Mouse (Mus musculus) lung, embryonic 15.5 days (tissue): ENCODE results near the gene 1600012H06Rik. TPM values are rescaled to one million over a fixed set of nuclear protein-coding genes. Genes with fewer than 3 reads are reported as not detected.
"Not testable (repeated sequence)": the region's sequence is repeated elsewhere in the genome, so short reads cannot be mapped to it uniquely, and the experiment has no call there.

Experiments used
- ATAC-seq: fragments of 200-750 bp; cut with Nextera tagmentation; 2 replicates; pipeline ENCODE4 v1.8.0; 2017; ENCODE audit warnings: moderate number of reproducible peaks, borderline replicate concordance; ENCODE audit not compliant: low FRiP score, low TSS enrichment; ENCODE audit errors: extremely low read depth
- H3K27ac ChIP-seq: fragments of 300-500 bp; sonication (generic); 2 replicates; pipeline ENCODE4 v1.5.1; 2015; ENCODE audit warnings: moderate library complexity, mild to moderate bottlenecking, inconsistent platforms
- H3K27me3 ChIP-seq: fragments of 300-500 bp; sonication (generic); 2 replicates; pipeline ENCODE4 v1.6.1; 2015; ENCODE audit warnings: inconsistent platforms
- H3K36me3 ChIP-seq: fragments of 300-500 bp; sonication (generic); 2 replicates; pipeline ENCODE4 v1.6.1; 2015; ENCODE audit warnings: inconsistent platforms
- H3K4me1 ChIP-seq: fragments of 300-500 bp; sonication (generic); 2 replicates; pipeline ENCODE4 v1.6.1; 2015; ENCODE audit warnings: inconsistent platforms
- H3K4me2 ChIP-seq: fragments of 300-500 bp; sonication (generic); 2 replicates; pipeline ENCODE4 v1.6.1; 2015; ENCODE audit warnings: inconsistent platforms, mild to moderate bottlenecking, moderate library complexity
- H3K4me3 ChIP-seq: fragments of 300-500 bp; sonication (generic); 2 replicates; pipeline ENCODE4 v1.5.1; 2015; ENCODE audit warnings: mild to moderate bottlenecking, inconsistent platforms
- H3K9ac ChIP-seq: fragments of 300-500 bp; sonication (generic); 2 replicates; pipeline ENCODE4 v1.6.1; 2015; ENCODE audit warnings: inconsistent platforms
- H3K9me3 ChIP-seq: fragments of 300-500 bp; sonication (generic); 2 replicates; pipeline ENCODE4 v1.6.1; 2016; ENCODE audit warnings: inconsistent platforms
- WGBS: fragments of 180-500 bp; shearing (Covaris S2); methylation state at CpG from one replicate; pipeline ENCODE4 v1.1.7; 2015; 5-methylcytosine and 5-hydroxymethylcytosine counted together
- polyA plus RNA-seq: library from polyadenylated mRNA; unstranded; fragments of >200 nt; fragmentation: Nextera tagmentation; extraction: Ambion mirVana; gene quantifications from 2 replicates; pipeline ENCODE4 v1.2.1, GENCODE M21; 2015

The 1600012H06Rik gene
- polyA plus RNA-seq, 1 experiment from 2014 or later: 38.2 TPM

DNA sequence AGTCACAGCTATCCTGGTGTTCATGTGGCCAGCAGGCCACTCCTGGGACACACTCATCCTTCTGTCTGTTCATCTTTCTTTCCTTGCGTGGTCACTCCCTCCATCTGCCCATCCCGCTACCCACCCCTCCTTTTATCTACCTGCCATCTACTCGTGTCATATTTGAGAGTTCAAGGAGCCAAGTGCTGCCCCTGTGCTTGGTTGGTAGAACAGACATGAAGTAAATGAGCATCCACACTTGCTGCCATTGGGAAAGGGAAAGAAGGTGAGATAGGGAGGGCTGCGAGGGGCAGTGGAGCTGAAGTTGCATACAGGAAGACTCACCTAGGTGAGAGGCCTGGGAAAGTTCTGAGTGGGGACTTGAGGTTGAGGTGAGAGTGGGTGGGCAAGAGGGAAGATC lies 28.6 kb upstream of the 1600012H06Rik start:
- Histone ChIP-seq H3K9ac (no peak overlapping the region), H3K27me3 (peaks cover 6% of the 10 kb centered on the region; the same call in 1 of the 2 replicates), H3K27ac (no peak overlapping the region), H3K36me3 (no peaks in the 10 kb centered on the region), H3K4me1 (no peaks in the 10 kb centered on the region), H3K9me3 (no peaks in the 10 kb centered on the region), H3K4me2 (no peak overlapping the region), H3K4me3 (no peak overlapping the region)
- 73% methylated on average over 4 of the region's 4 CpGs for WGBS
- ATAC-seq: no peak

DNA sequence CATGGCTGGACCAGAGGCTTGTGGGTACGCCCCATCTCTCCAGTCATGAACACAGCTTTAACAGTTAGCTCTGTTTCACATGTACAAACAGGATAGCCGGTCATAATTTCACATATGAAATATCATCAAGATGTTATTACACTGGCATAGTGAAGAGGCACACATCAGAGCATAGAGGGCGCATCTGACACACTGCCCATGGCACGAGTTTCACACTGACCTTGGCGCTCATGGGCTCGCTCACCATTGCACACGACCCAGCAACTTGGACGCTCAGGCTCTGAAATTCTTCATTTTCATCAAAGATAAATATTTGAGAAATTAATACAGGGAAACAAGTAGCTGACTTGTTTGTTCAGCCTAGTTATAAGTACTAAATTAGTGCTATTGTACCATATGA lies 25.1 kb upstream of the 1600012H06Rik start:
- Histone ChIP-seq H3K9me3 (no peaks in the 10 kb centered on the region), H3K36me3 (no peaks in the 10 kb centered on the region), H3K27ac (no peak overlapping the region), H3K27me3 (peaks cover 6% of the 10 kb centered on the region; the same call in 1 of the 2 replicates), H3K4me1 (no peaks in the 10 kb centered on the region), H3K9ac (no peak overlapping the region), H3K4me3 (no peak overlapping the region), H3K4me2 (no peak overlapping the region)
- ATAC-seq: no peak
- WGBS: 81% methylated on average over 8 of the region's 8 CpGs

DNA sequence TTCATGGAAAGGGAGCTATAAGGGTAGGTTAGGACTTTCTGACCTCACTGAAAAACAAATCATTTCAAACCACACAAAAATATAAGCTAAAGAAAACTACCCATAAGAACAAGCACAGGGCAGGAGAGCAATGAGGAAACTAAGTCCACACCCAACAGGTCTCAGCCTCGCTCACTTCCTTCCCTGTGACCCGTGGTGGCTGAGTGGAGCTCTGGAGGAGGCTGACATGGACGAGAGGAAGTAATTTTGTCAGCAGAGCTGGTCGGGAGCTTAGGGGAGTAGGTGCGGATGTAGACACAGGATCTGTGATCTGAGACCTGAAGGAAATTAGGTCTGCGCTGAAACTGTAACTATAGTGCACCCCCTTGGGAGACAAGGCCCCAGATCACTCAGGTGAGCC lies 21.4 kb upstream of the 1600012H06Rik start:
- Histone ChIP-seq H3K27ac (no peak overlapping the region), H3K9me3 (no peaks in the 10 kb centered on the region), H3K36me3 (no peaks in the 10 kb centered on the region), H3K9ac (no peak overlapping the region), H3K4me1 (no peaks in the 10 kb centered on the region), H3K4me2 (no peak overlapping the region), H3K4me3 (no peak overlapping the region), H3K27me3 (peaks cover 6% of the 10 kb centered on the region; the same call in 1 of the 2 replicates)
- ATAC-seq: no peak
- WGBS: 48% methylated on average over 6 of the region's 6 CpGs

DNA sequence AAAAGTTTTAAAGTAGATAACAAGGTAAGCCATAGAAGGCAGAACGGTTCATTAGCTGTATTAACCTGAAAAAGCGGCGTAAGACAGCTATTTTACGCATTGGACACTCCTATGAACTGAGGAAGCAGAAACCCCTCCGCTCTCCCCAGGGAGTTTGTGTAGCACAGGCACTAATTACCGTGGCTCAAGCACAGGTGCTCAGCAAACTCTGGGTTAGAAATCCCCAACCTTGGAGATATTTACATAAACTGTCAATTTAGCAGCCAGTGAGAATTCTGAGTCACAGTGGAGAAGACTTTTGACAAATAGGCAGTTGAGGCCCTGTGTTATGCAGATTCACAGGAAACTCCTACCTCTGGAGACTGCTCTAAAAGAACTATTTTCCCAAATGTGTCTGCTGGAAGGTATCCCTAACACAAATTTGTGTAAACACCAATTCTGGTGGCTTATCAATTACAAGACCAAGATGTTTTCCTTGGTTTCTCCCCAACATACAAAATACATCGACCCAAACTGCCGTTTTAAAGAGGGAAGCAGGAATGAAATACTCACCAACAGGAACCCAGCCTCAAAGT lies 15.3 kb upstream of the 1600012H06Rik start:
- WGBS: 74% methylated on average over 8 of the region's 8 CpGs
- no peak overlapping the region for H3K27ac ChIP-seq
- H3K9ac ChIP-seq: no peak overlapping the region
- H3K4me1 ChIP-seq: no peaks in the 10 kb centered on the region
- no peak overlapping the region for H3K4me2 ChIP-seq
- no peak for ATAC-seq
- H3K9me3 ChIP-seq: no peaks in the 10 kb centered on the region
- no peaks in the 10 kb centered on the region for H3K27me3 ChIP-seq
- H3K36me3 ChIP-seq: no peaks in the 10 kb centered on the region
- no peak overlapping the region for H3K4me3 ChIP-seq

DNA sequence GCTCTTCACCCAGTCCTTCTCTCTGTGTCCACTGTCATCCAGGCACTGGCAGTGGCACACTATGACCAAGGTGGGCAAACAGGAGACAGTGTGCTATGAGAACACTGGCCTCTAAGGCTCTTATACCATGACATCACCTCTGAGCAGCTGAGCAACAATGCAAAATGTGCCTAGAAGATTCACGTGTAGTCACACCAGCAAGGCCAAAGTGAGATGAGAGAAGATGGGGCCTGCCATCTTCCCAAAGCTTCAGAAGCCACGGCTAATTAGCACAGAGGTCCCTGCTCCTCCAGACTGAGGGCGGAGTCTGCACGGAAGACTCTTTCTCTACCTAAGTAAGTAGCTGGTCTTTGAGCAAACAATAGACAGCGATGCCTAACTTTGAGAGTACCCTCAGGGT lies 14.4 kb upstream of the 1600012H06Rik start:
- Histone ChIP-seq H3K36me3 (no peaks in the 10 kb centered on the region), H3K4me1 (no peaks in the 10 kb centered on the region), H3K4me3 (no peak overlapping the region), H3K9ac (no peak overlapping the region), H3K9me3 (no peaks in the 10 kb centered on the region), H3K27me3 (no peaks in the 10 kb centered on the region), H3K4me2 (no peak overlapping the region), H3K27ac (no peak overlapping the region)
- ATAC-seq: no peak
- WGBS: 50% methylated on average over 5 of the region's 5 CpGs

DNA sequence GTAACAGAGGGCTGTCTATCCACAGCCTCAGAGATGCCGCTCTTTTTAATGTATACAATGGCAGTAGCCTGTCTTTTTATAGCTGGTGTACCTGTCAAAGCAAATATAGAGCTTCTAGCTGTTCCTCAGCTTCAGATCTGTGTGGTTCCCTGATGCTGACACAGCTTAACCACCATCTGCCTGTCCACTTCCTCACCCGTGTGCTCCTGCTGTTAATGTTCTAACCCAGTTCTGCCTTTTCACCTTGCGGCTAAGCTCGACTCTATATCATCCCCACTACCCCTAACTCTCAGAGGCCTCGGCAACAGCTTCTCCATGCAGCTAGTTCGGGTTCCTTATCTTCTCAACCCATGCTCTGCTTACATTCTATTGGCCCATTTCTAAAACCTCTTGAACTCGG lies 12.3 kb upstream of the 1600012H06Rik start:
- WGBS: 70% methylated on average over 7 of the region's 7 CpGs
- no peak overlapping the region for H3K4me2 ChIP-seq
- H3K27ac ChIP-seq: no peak overlapping the region
- no peak overlapping the region for H3K9ac ChIP-seq
- ATAC-seq: no peak
- H3K4me1 ChIP-seq: no peaks in the 10 kb centered on the region
- H3K9me3 ChIP-seq: no peaks in the 10 kb centered on the region
- no peaks in the 10 kb centered on the region for H3K36me3 ChIP-seq
- no peaks in the 10 kb centered on the region for H3K27me3 ChIP-seq
- H3K4me3 ChIP-seq: no peak overlapping the region

DNA sequence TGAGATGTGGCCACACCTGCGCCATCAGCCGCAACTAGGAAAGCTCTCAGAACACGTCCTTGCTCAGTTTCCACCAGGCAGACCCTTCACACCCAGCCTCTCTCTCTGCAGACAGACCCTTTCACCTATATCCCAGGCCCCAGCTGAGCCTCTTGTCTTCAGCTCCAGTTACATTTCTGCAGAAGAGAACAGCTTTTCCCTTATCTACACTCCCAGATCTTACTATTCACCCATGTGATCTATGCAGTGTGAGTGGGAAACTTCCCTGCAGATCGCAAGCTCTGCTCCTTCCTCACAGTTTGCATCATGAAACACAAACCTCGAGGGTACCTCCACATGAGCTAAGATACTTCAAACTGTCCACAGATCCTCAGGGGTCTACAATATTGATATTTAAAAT lies 11.5 kb upstream of the 1600012H06Rik start:
- H3K36me3 ChIP-seq: no peaks in the 10 kb centered on the region
- WGBS: 77% methylated on average over 5 of the region's 5 CpGs
- no peak for ATAC-seq

DNA sequence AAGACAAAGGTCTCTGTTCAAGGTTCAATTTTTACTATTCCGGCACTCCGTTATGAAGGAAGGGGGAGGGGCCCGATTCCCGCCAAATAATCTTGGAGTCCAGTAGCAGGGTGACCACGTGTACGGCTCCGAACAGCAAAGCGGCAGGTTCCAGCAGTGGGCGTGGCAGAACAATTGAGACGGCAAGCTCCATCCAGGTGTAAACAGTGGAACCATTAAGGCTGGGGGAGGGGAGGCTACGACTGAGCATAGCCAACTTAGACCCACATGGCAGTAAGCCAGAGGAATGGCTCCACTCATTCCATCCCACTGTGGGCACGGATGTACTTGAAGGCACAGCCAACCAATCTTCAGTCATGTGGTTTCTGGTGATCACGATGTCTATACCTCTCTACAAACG lies 7.7 kb upstream of the 1600012H06Rik start:
- H3K36me3 ChIP-seq: not testable (repeated sequence)

More for the DNA sequence above, 11.5 kb upstream of the 1600012H06Rik start:
- Histone ChIP-seq H3K4me3 (no peak overlapping the region), H3K9ac (no peak overlapping the region), H3K9me3 (no peaks in the 10 kb centered on the region), H3K4me1 (no peaks in the 10 kb centered on the region), H3K27ac (no peak overlapping the region), H3K4me2 (no peak overlapping the region), H3K27me3 (no peaks in the 10 kb centered on the region)

DNA sequence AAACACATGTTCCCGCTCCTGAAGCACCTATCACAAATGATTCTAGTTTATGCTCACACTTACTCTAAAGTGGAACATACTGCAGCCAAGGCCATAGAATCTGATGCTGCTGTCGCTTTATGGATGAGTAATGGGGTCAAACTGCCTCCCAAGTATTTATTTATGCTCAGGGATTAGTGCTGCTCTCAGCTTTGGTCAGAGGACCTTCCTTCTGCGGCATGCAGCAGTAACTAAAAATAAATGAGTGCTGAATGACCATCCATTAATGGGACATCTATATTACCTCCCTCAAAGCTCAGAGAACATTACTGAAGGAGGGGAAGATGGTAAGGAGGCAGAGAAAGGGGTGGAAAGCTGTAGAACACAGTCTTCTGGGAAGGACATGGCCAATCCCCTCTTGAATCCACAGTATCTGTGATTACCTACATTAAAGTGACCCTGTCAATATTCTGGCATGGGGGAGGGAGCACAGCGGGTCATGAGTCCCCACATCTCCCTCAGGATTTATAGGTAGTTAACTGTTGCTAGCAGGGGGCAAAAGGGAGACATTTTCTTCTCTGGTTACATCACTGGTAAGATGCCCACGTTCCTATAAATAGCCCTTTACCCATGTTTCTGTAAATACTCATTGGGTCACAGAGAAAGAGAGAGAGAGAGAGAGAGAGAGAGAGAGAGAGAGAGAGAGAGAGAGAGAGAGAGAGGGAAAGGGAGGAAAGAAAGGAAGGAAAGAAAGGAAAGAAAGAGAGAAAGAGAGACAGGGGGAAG lies 7.0 kb upstream of the 1600012H06Rik start:
- Histone ChIP-seq H3K36me3 (no peaks in the 10 kb centered on the region), H3K9me3 (no peaks in the 10 kb centered on the region), H3K27me3 (no peaks in the 10 kb centered on the region), H3K4me3 (no peak overlapping the region), H3K27ac (no peak overlapping the region), H3K4me1 (no peaks in the 10 kb centered on the region), H3K4me2 (no peak overlapping the region), H3K9ac (no peak overlapping the region)
- no peak for ATAC-seq
- WGBS: 48% methylated on average over 5 of the region's 5 CpGs

More for the DNA sequence above, 7.7 kb upstream of the 1600012H06Rik start:
- 69% methylated on average over 14 of the region's 14 CpGs for WGBS
- H3K4me2 ChIP-seq, H3K9ac ChIP-seq, H3K9me3 ChIP-seq, H3K4me1 ChIP-seq, H3K27ac ChIP-seq, H3K4me3 ChIP-seq, ATAC-seq, H3K27me3 ChIP-seq: not testable (repeated sequence)

DNA sequence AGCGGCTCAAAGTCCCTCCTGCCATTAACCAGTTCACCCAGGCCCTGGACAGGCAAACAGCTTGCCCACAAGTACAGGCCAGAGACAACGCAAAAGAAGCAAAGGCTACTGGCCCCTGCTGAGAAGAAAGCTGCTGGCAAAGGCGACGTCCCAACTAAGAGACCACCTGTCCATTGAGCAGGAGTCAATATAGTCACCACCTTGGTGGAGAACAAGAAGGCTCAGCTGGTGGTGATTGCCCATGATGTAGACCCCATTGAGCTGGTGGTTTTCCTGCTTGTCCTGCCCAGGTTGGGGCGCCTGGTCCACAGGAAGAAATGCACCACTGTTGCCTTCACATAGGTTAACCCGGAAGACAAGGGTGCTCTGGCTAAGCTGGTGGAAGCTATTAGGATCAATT lies 803 bp upstream of the 1600012H06Rik start:
- Histone ChIP-seq H3K36me3 (peaks cover 19% of the 10 kb centered on the region; the same call in 1 of the 2 replicates), H3K4me1 (peaks cover 22% of the 10 kb centered on the region), H3K4me3 (peak overlapping the region; percentile 85), H3K9ac (peak overlapping the region; percentile 87; the same call in 1 of the 2 replicates), H3K4me2 (peak overlapping the region; percentile 87)
- not testable (repeated sequence) for H3K27ac ChIP-seq, ATAC-seq, H3K9me3 ChIP-seq, H3K27me3 ChIP-seq
- 58% methylated on average over 6 of the region's 6 CpGs for WGBS

DNA sequence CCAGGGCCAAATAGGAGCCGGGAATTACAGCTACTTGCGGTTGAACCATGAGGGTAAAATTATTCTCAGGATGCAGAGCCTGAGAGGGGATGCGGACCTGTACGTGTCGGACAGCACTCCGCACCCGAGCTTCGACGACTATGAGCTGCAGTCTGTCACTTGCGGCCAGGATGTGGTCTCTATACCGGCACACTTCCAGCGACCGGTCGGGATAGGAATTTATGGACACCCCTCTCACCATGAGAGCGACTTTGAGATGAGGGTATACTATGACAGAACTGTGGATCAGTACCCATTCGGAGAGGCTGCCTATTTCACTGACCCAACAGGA lies 710 bp downstream of the 1600012H06Rik start:
- H3K4me2 ChIP-seq: peak overlapping the region; percentile 87
- no peaks in the 10 kb centered on the region for H3K27me3 ChIP-seq
- peak; percentile 15; the same call in 1 of the 2 replicates for ATAC-seq
- H3K36me3 ChIP-seq: peaks cover 25% of the 10 kb centered on the region
- H3K4me1 ChIP-seq: peaks cover 22% of the 10 kb centered on the region
- H3K9ac ChIP-seq: peak overlapping the region; percentile 87
- no peaks in the 10 kb centered on the region for H3K9me3 ChIP-seq
- peak overlapping the region; percentile 85 for H3K4me3 ChIP-seq
- 16% methylated on average over 16 of the region's 16 CpGs for WGBS
- 0 out of 2 replicates have a peak overlapping the region, but pooled peaks have one; percentile 72 for H3K27ac ChIP-seq

DNA sequence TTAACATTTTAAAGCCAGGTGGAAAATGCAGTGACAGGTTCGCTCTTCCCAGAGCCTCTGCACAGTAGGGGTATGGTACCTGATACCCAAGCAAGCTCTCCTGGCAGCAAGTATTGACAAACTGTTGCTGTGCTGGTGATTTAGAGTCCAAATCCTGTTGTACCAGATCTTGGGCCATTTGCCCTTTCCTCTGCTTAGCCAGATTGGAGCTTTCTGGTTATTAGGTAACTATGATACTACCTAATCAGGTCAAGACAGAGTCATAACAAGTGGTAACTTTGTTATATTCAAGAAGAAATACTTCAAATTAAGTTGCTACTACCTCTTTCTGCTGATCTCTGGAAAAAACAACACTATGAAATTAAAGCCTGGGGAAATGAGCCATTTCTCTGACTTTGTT lies 1.6 kb downstream of the 1600012H06Rik start:
- H3K27ac ChIP-seq: no peak overlapping the region
- peaks cover 22% of the 10 kb centered on the region for H3K4me1 ChIP-seq
- ATAC-seq: no peak
- H3K36me3 ChIP-seq: peaks cover 30% of the 10 kb centered on the region
- no peaks in the 10 kb centered on the region for H3K9me3 ChIP-seq
- peak overlapping the region; percentile 87; the same call in 1 of the 2 replicates for H3K4me2 ChIP-seq
- peak overlapping the region; percentile 85; the same call in 1 of the 2 replicates for H3K4me3 ChIP-seq
- H3K27me3 ChIP-seq: no peaks in the 10 kb centered on the region
- 86% methylated on average over 1 of the region's 1 CpGs for WGBS
- no peak overlapping the region for H3K9ac ChIP-seq
